Mouse (Mus musculus) MEL (cell line): ENCODE results near the gene Slc5a5.

ENCODE experiments used
- E2F4 ChIP-seq: IDR thresholded peaks from 2 replicates; pipeline ENCODE4 v1.6.1; 2011; ENCODE audit warnings: low read depth, low read length, improper control_type of control experiment, borderline replicate concordance
- KAT2A ChIP-seq: conservative IDR thresholded peaks from 2 replicates; pipeline ENCODE4 v1.6.1; 2012; ENCODE audit warnings: low read depth, low read length, improper control_type of control experiment, inconsistent platforms
- MYC ChIP-seq: IDR thresholded peaks from 2 replicates; pipeline ENCODE4 v1.6.1; 2011; ENCODE audit warnings: low read depth, mild to moderate bottlenecking, low read length, improper control_type of control experiment, moderate library complexity
- SIN3A ChIP-seq: IDR thresholded peaks from 2 replicates; pipeline ENCODE4 v1.6.1; 2012; ENCODE audit warnings: low read length, improper control_type of control experiment, inconsistent platforms

DNA sequence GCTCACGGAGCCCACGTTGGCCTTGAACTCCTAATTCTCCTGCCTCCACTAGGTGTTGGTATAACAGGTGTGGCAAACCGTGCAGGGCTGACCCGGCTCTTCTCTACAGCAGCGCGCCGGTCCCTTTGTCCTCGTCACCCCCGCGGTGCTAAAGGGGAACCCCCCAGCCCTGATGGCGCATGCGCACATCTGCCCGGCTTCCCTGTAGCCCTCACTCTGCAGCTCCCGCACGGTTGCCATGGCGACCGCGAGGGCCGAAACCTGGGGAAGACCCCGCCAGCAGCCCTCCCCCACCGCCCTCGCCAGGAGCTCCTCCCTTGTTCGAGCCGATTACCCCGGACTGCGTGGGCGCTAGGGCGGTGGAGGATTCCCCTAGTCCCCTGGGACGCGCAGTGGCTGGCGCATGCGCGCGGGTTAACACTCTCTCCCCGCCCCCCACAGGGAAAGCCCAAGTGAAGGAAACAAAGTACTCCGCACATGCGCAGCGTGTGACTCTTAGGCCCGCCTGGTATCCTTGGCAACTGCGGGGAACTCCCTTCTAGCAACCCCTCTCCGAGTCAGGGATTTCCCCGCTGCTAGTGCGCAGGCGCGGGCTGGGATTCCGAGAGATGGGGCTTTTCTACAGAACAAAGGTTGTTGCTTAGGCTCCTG is 27.1 kb downstream of the Slc5a5 start:
- TF ChIP-seq MYC = no peak
- no peak; the same call in 1 of the 2 replicates for TF ChIP-seq KAT2A
- peak; percentile 94 for TF ChIP-seq SIN3A
- TF ChIP-seq E2F4 = no peak
